Mouse (Mus musculus): Measurements from ENCODE around the gene Tacc2. TPM values are rescaled to one million over a fixed set of nuclear protein-coding genes. Genes with fewer than 3 reads are reported as not detected.
A peak's percentile ranks its signal among the peaks of the same experiment; 100 is the strongest.

Gene Tacc2
- polyA plus RNA-seq, 1 experiment from 2014 or later = 85.5 TPM

GRCm38 (mm10) chr7:130749165-130749564, 171.9 kb downstream of the Tacc2 start:
- H3K4me3 ChIP-seq = no peak overlapping the region
- 90% methylated on average over 4 of the region's 4 CpGs for WGBS
- ATAC-seq (ENCODE audit: low FRiP score, low read depth) = no peak
- peaks cover 35% of the 10 kb centered on the region for H3K4me1 ChIP-seq
- no peaks in the 10 kb centered on the region for H3K9me3 ChIP-seq
- H3K4me2 ChIP-seq (replicated peaks) = no peak overlapping the region
- no peaks in the 10 kb centered on the region for H3K27me3 ChIP-seq (replicated peaks)
- peaks cover 59% of the 10 kb centered on the region for H3K36me3 ChIP-seq
- no peak overlapping the region for H3K9ac ChIP-seq
- H3K27ac ChIP-seq = peak overlapping the region; percentile 54; the same call in 1 of the 2 replicates

- peak overlapping the region; percentile 54 for H3K27ac ChIP-seq
- peak overlapping the region; percentile 12 for H3K4me2 ChIP-seq (replicated peaks)
- 19% methylated on average over 17 of the region's 17 CpGs for whole genome bisulfite sequencing
- no peaks in the 10 kb centered on the region for H3K27me3 ChIP-seq (replicated peaks)
- no peaks in the 10 kb centered on the region for H3K9me3 ChIP-seq
- no peak overlapping the region for H3K9ac ChIP-seq
- peaks cover 41% of the 10 kb centered on the region for H3K4me1 ChIP-seq
- no peak overlapping the region for H3K4me3 ChIP-seq
- peak; percentile 87 for ATAC-seq (ENCODE audit: low FRiP score, low read depth)
- peaks cover 57% of the 10 kb centered on the region for H3K36me3 ChIP-seq
These were observed 173.7 kb downstream of the Tacc2 start for GRCm38 (mm10) chr7:130750752-130751490.

- Histone ChIP-seq H3K36me3 (peaks cover 51% of the 10 kb centered on the region), H3K4me2 (replicated peaks) (peak overlapping the region; percentile 12), H3K4me3 (no peak overlapping the region), H3K4me1 (peaks cover 41% of the 10 kb centered on the region), H3K9me3 (no peaks in the 10 kb centered on the region), H3K27me3 (replicated peaks) (no peaks in the 10 kb centered on the region), H3K27ac (peak overlapping the region; percentile 54; the same call in 1 of the 2 replicates), H3K9ac (no peak overlapping the region)
- no peak for ATAC-seq (ENCODE audit: low FRiP score, low read depth)
- WGBS = 34% methylated on average over 8 of the region's 9 CpGs
These were observed 174.4 kb downstream of the Tacc2 start for GRCm38 (mm10) chr7:130751678-130752077.

- H3K9ac ChIP-seq = no peak overlapping the region
- 93% methylated on average over 2 of the region's 2 CpGs for WGBS
- no peaks in the 10 kb centered on the region for H3K27me3 ChIP-seq (replicated peaks)
- no peak overlapping the region for H3K4me3 ChIP-seq
- H3K4me2 ChIP-seq (replicated peaks) = no peak overlapping the region
- peaks cover 30% of the 10 kb centered on the region for H3K4me1 ChIP-seq
- no peak for ATAC-seq (ENCODE audit: low FRiP score, low read depth)
- no peaks in the 10 kb centered on the region for H3K9me3 ChIP-seq
- H3K27ac ChIP-seq = 0 out of 2 replicates have a peak overlapping the region, but pooled peaks have one; percentile 32
- H3K36me3 ChIP-seq = peaks cover 64% of the 10 kb centered on the region
These were observed 177.6 kb downstream of the Tacc2 start for GRCm38 (mm10) chr7:130754790-130755189.

GRCm38 (mm10) chr7:130756343-130756835, 179.2 kb downstream of the Tacc2 start:
- no peaks in the 10 kb centered on the region for H3K9me3 ChIP-seq
- no peak overlapping the region for H3K27ac ChIP-seq
- peaks cover 14% of the 10 kb centered on the region for H3K4me1 ChIP-seq
- WGBS = 82% methylated on average over 7 of the region's 7 CpGs
- ATAC-seq (ENCODE audit: low FRiP score, low read depth) = no peak
- H3K36me3 ChIP-seq = peaks cover 79% of the 10 kb centered on the region
- no peaks in the 10 kb centered on the region for H3K27me3 ChIP-seq (replicated peaks)
- H3K4me3 ChIP-seq = no peak overlapping the region
- no peak overlapping the region for H3K4me2 ChIP-seq (replicated peaks)
- no peak overlapping the region for H3K9ac ChIP-seq

GRCm38 (mm10) chr7:130757326-130757865, 180.2 kb downstream of the Tacc2 start:
- no peak overlapping the region for H3K27ac ChIP-seq
- no peak for ATAC-seq (ENCODE audit: low FRiP score, low read depth)
- H3K4me3 ChIP-seq = no peak overlapping the region
- peaks cover 72% of the 10 kb centered on the region for H3K36me3 ChIP-seq
- H3K27me3 ChIP-seq (replicated peaks) = no peaks in the 10 kb centered on the region
- 83% methylated on average over 11 of the region's 11 CpGs for WGBS
- peaks cover 12% of the 10 kb centered on the region for H3K4me1 ChIP-seq
- no peak overlapping the region for H3K9ac ChIP-seq
- H3K4me2 ChIP-seq (replicated peaks) = no peak overlapping the region
- no peaks in the 10 kb centered on the region for H3K9me3 ChIP-seq

- Histone ChIP-seq H3K4me2 (replicated peaks) (no peak overlapping the region), H3K36me3 (peaks cover 55% of the 10 kb centered on the region), H3K27ac (peak overlapping the region; percentile 53; the same call in 1 of the 2 replicates), H3K27me3 (replicated peaks) (no peaks in the 10 kb centered on the region), H3K4me3 (no peak overlapping the region), H3K9ac (no peak overlapping the region), H3K4me1 (peaks cover 4% of the 10 kb centered on the region; the same call in 1 of the 2 replicates), H3K9me3 (no peaks in the 10 kb centered on the region)
- WGBS = 43% methylated on average over 17 of the region's 17 CpGs
- ATAC-seq (ENCODE audit: low FRiP score, low read depth) = peak; percentile 69
These were observed 185.0 kb downstream of the Tacc2 start for GRCm38 (mm10) chr7:130762071-130762897.

GRCm38 (mm10) chr7:130764160-130764559, 186.9 kb downstream of the Tacc2 start:
- Histone ChIP-seq H3K27me3 (replicated peaks) (no peaks in the 10 kb centered on the region), H3K4me1 (peaks cover 4% of the 10 kb centered on the region; the same call in 1 of the 2 replicates), H3K27ac (no peak overlapping the region), H3K9me3 (no peaks in the 10 kb centered on the region), H3K36me3 (peaks cover 42% of the 10 kb centered on the region), H3K9ac (no peak overlapping the region), H3K4me3 (no peak overlapping the region), H3K4me2 (replicated peaks) (no peak overlapping the region)
- 95% methylated on average over 17 of the region's 17 CpGs for WGBS
- ATAC-seq (ENCODE audit: low FRiP score, low read depth) = no peak

GRCm38 (mm10) chr7:130766411-130767170, 189.4 kb downstream of the Tacc2 start:
- H3K27me3 ChIP-seq (replicated peaks) = no peaks in the 10 kb centered on the region
- peaks cover 20% of the 10 kb centered on the region for H3K36me3 ChIP-seq
- 79% methylated on average over 30 of the region's 30 CpGs for WGBS
- no peak overlapping the region for H3K4me3 ChIP-seq
- no peak for ATAC-seq (ENCODE audit: low FRiP score, low read depth)
- no peaks in the 10 kb centered on the region for H3K9me3 ChIP-seq
- H3K27ac ChIP-seq = no peak overlapping the region
- H3K9ac ChIP-seq = no peak overlapping the region
- no peak overlapping the region for H3K4me2 ChIP-seq (replicated peaks)
- peaks cover 4% of the 10 kb centered on the region; the same call in 1 of the 2 replicates for H3K4me1 ChIP-seq

- H3K9me3 ChIP-seq = no peaks in the 10 kb centered on the region
- H3K36me3 ChIP-seq = peaks cover 20% of the 10 kb centered on the region
- 90% methylated on average over 4 of the region's 4 CpGs for WGBS
- no peak for ATAC-seq (ENCODE audit: low FRiP score, low read depth)
- no peak overlapping the region for H3K9ac ChIP-seq
- H3K27me3 ChIP-seq (replicated peaks) = no peaks in the 10 kb centered on the region
- H3K27ac ChIP-seq = no peak overlapping the region
- H3K4me3 ChIP-seq = no peak overlapping the region
- H3K4me1 ChIP-seq = no peaks in the 10 kb centered on the region
- no peak overlapping the region for H3K4me2 ChIP-seq (replicated peaks)
These were observed 190.9 kb downstream of the Tacc2 start for GRCm38 (mm10) chr7:130768151-130768550.

- no peak overlapping the region for H3K9ac ChIP-seq
- H3K4me1 ChIP-seq = no peaks in the 10 kb centered on the region
- H3K9me3 ChIP-seq = no peaks in the 10 kb centered on the region
- ATAC-seq (ENCODE audit: low FRiP score, low read depth) = no peak
- peaks cover 6% of the 10 kb centered on the region; the same call in 1 of the 2 replicates for H3K36me3 ChIP-seq
- WGBS = 40% methylated on average over 3 of the region's 3 CpGs
- no peak overlapping the region for H3K27ac ChIP-seq
- H3K4me2 ChIP-seq (replicated peaks) = no peak overlapping the region
- no peaks in the 10 kb centered on the region for H3K27me3 ChIP-seq (replicated peaks)
- no peak overlapping the region for H3K4me3 ChIP-seq
These were observed 193.5 kb downstream of the Tacc2 start for GRCm38 (mm10) chr7:130770707-130771106.

Measured in neural tube, embryonic 12.5 days (tissue).